Mouse (Mus musculus): ENCODE results near the gene Zfyve27. TPM values are rescaled to one million over a fixed set of nuclear protein-coding genes. Genes with fewer than 3 reads are reported as not detected.

Gene Zfyve27
- total and polyA plus RNA-seq, 3 experiments = 27.0 to 40.2 TPM; not detected in 1

GRCm38 (mm10) chr19:42125501-42126218 lies 38.1 kb upstream of the Zfyve27 start (continued):
- no peak; the same call in 1 of the 2 replicates for TF ChIP-seq GATA1 (IDR thresholded peaks at IDR 0.05; ENCODE audit: low read depth, low read length)
- no peak for TF ChIP-seq TAL1 (IDR thresholded peaks at IDR 0.05; ENCODE audit: low read length)
- TF ChIP-seq JUND (IDR thresholded peaks at IDR 0.05; ENCODE audit: low read depth, low read length) = no peak
- TF ChIP-seq USF2 (IDR thresholded peaks at IDR 0.05; ENCODE audit: borderline replicate concordance in 1 of 2, insufficient read depth in 1 of 2, low read depth in 1 of 2, low read length in 2 of 2) = no peak
- no peak for TF ChIP-seq RAD21 (IDR thresholded peaks at IDR 0.05; ENCODE audit: low read depth, low read length)
- TF ChIP-seq BHLHE40 (IDR thresholded peaks at IDR 0.05; ENCODE audit: borderline replicate concordance, low read depth, low read length) = peak; percentile 82
- TF ChIP-seq EP300 (IDR thresholded peaks at IDR 0.05; ENCODE audit: low read depth in 1 of 2, low read length in 2 of 2) = peak; percentile 52 to 70; a peak in 3 of 4 replicates
- peak; percentile 52; the same call in 1 of the 2 replicates for TF ChIP-seq POLR2AphosphoS2 (IDR thresholded peaks at IDR 0.05; ENCODE audit: low read length)
- peak; percentile 54; the same call in 1 of the 2 replicates for TF ChIP-seq MYC (IDR thresholded peaks at IDR 0.05; ENCODE audit: low read depth, low read length)
- TF ChIP-seq MAZ (IDR thresholded peaks at IDR 0.05; ENCODE audit: low read depth, low read length) = 0 out of 2 replicates have a peak, but pooled peaks have one; percentile 29
- TF ChIP-seq ELF1 (IDR thresholded peaks at IDR 0.05; ENCODE audit: low read depth, low read length) = no peak
- no peak for TF ChIP-seq CTCF (IDR thresholded peaks at IDR 0.05 in 2 of 3, conservative IDR thresholded peaks at IDR 0.05 in 1 of 3; ENCODE audit: control insufficient read depth in 1 of 3, insufficient read depth in 1 of 3, low read depth in 2 of 3, low read length in 3 of 3, poor library complexity in 1 of 3, severe bottlenecking in 1 of 3)
- TF ChIP-seq USF1 (IDR thresholded peaks at IDR 0.05; ENCODE audit: low read depth, low read length) = no peak
- no peak; the same call in 1 of the 2 replicates for TF ChIP-seq MAFK (IDR thresholded peaks at IDR 0.05; ENCODE audit: borderline replicate concordance, low read depth, low read length)

- Histone ChIP-seq H3K36me3 (ENCODE audit: control insufficient read depth in 1 of 2, insufficient read depth in 2 of 2, low read length in 2 of 2) (peaks cover 3 to 44% of the 10 kb centered on the region in 2 experiments; a peak in 3 of 4 replicates), H3K4me1 (ENCODE audit: control insufficient read depth in 1 of 2, insufficient read depth in 2 of 2, low read length in 2 of 2) (peaks cover 20 to 47% of the 10 kb centered on the region in 2 experiments), H3K9me3 (replicated peaks; ENCODE audit: insufficient read depth, low read length) (no peaks in the 10 kb centered on the region), H3K79me2 (ENCODE audit: control insufficient read depth, insufficient read depth, low read length, poor library complexity) (peaks cover 6% of the 10 kb centered on the region), H3K9ac (ENCODE audit: control insufficient read depth, low read depth, low read length, poor library complexity, severe bottlenecking) (no peak overlapping the region), H3K4me3 (ENCODE audit: control insufficient read depth in 1 of 2, insufficient read depth in 1 of 2, low read depth in 2 of 2, low read length in 2 of 2) (no peak overlapping the region), H3K27me3 (ENCODE audit: control insufficient read depth in 1 of 2, insufficient read depth in 2 of 2, low read length in 2 of 2) (no peaks in the 10 kb centered on the region), H3K27ac (ENCODE audit: control insufficient read depth, low read depth, low read length) (peak overlapping the region; percentile 6; the same call in 1 of the 2 replicates)
- TF ChIP-seq BHLHE40 (IDR thresholded peaks at IDR 0.05; ENCODE audit: borderline replicate concordance, low read depth, low read length) = no peak
- no peak for DNase-seq (ENCODE audit: low read depth, low spot score)
These were observed 37.5 kb upstream of the Zfyve27 start for GRCm38 (mm10) chr19:42126219-42126605.

DNA sequence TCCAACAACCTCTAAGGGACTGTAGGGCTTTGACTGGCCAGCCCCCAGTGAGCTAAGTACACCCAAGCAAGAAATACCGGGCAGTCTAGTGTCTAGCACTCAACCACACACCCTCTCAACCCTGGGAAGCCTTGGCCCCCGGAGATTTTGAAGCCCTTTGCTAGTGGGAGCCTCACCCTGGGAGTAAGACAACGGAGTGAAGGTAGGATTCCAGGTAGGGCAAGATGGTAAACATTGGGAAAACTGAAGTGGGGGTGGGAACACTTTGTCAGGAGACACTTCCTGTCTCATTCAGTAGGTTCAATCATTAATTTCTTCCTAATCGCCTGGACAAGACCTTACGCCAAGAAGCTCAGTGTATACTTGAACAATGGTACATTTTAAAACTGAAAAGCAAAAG lies 36.7 kb upstream of the Zfyve27 start:
- no peak overlapping the region for H3K9ac ChIP-seq (ENCODE audit: control insufficient read depth, low read depth, low read length, poor library complexity, severe bottlenecking)
- H3K9me3 ChIP-seq (replicated peaks; ENCODE audit: insufficient read depth, low read length) = no peaks in the 10 kb centered on the region
- TF ChIP-seq CHD1 (IDR thresholded peaks at IDR 0.05; ENCODE audit: low read depth, low read length) (no peak), USF1 (IDR thresholded peaks at IDR 0.05; ENCODE audit: low read depth, low read length) (no peak), POLR2AphosphoS2 (IDR thresholded peaks at IDR 0.05; ENCODE audit: low read length) (no peak), MYB (IDR thresholded peaks at IDR 0.05; ENCODE audit: low read depth, low read length) (no peak), MEF2A (IDR thresholded peaks at IDR 0.05; ENCODE audit: extremely low read depth, insufficient replicate concordance, low read depth, low read length, poor library complexity, severe bottlenecking) (no peak), RCOR1 (IDR thresholded peaks at IDR 0.05; ENCODE audit: low read depth, low read length) (no peak), MXI1 (IDR thresholded peaks at IDR 0.05; ENCODE audit: low read depth, low read length) (no peak), TCF12 (IDR thresholded peaks at IDR 0.05; ENCODE audit: low read depth, low read length) (no peak), NELFE (IDR thresholded peaks at IDR 0.05; ENCODE audit: low read depth, low read length) (no peak), KAT2A (conservative IDR thresholded peaks at IDR 0.05; ENCODE audit: low read depth, low read length) (no peak), CTCF (IDR thresholded peaks at IDR 0.05 in 2 of 3, conservative IDR thresholded peaks at IDR 0.05 in 1 of 3; ENCODE audit: control insufficient read depth in 1 of 3, insufficient read depth in 1 of 3, low read depth in 2 of 3, low read length in 3 of 3, poor library complexity in 1 of 3, severe bottlenecking in 1 of 3) (no peak), RAD21 (IDR thresholded peaks at IDR 0.05; ENCODE audit: low read depth, low read length) (no peak), EP300 (IDR thresholded peaks at IDR 0.05; ENCODE audit: low read depth in 1 of 2, low read length in 2 of 2) (no peak), HCFC1 (IDR thresholded peaks at IDR 0.05; ENCODE audit: low read depth, low read length) (no peak), BHLHE40 (IDR thresholded peaks at IDR 0.05; ENCODE audit: borderline replicate concordance, low read depth, low read length) (no peak)
- no peaks in the 10 kb centered on the region for H3K27me3 ChIP-seq (ENCODE audit: control insufficient read depth in 1 of 2, insufficient read depth in 2 of 2, low read length in 2 of 2)
- no peak overlapping the region for H3K27ac ChIP-seq (ENCODE audit: control insufficient read depth, low read depth, low read length)
- H3K36me3 ChIP-seq (ENCODE audit: control insufficient read depth in 1 of 2, insufficient read depth in 2 of 2, low read length in 2 of 2) = peaks cover 0 to 47% of the 10 kb centered on the region in 2 experiments; a peak in 2 of 4 replicates
- H3K4me1 ChIP-seq (ENCODE audit: control insufficient read depth in 1 of 2, insufficient read depth in 2 of 2, low read length in 2 of 2) = peaks cover 20 to 48% of the 10 kb centered on the region in 2 experiments
- peaks cover 6% of the 10 kb centered on the region for H3K79me2 ChIP-seq (ENCODE audit: control insufficient read depth, insufficient read depth, low read length, poor library complexity)
- no peak overlapping the region for H3K4me3 ChIP-seq (ENCODE audit: control insufficient read depth in 1 of 2, insufficient read depth in 1 of 2, low read depth in 2 of 2, low read length in 2 of 2)
- no peak for DNase-seq (ENCODE audit: low read depth, low spot score)

All from MEL (cell line).